Mouse (Mus musculus): Measurements from ENCODE around the gene Tspo2.

The Tspo2 gene

DNA sequence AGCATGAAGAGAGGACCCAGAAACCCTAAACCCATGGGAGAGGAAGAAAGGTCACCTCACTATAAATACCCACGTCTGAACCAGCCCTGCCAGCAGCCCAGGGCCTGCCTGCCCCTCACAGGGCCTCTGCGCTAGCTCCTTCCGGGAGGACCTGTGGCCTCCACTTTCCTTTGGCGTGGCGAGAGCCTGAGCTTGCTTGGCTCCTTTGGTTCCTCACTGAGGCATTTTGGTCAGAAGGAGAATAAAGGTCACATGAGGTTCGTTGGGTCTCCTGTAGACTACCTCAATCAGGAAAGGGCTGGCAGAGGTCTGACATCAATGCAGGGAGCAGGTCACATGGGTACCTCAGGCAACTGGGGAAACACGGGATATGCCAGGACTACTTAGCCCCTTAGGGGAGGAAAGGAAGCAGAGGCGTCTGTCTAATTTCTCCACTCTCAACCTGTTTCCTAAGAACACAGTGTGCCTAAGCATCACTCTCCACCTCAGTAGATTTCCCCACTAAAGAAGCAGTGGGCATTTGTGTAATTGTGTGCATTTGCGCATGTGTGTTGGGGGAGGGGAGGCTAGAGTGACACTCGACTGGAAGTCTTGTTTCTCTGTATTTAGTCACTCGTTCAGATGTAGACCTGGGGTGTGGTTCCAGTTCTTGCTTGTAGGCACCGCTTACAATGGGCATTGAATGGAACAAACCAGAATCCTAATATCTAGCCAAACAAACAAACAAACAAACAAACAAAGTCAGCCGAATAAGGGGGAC is 24.2 kb downstream of the Tspo2 start:
- in situ Hi-C loops (cut with MboI; ENCODE audit: low pct_unique_long_range_greater_than_20kb in 1 of 2, low sequenced_read_pairs in 2 of 2, unreplicated experiment in 1 of 2), result no loop called here

DNA sequence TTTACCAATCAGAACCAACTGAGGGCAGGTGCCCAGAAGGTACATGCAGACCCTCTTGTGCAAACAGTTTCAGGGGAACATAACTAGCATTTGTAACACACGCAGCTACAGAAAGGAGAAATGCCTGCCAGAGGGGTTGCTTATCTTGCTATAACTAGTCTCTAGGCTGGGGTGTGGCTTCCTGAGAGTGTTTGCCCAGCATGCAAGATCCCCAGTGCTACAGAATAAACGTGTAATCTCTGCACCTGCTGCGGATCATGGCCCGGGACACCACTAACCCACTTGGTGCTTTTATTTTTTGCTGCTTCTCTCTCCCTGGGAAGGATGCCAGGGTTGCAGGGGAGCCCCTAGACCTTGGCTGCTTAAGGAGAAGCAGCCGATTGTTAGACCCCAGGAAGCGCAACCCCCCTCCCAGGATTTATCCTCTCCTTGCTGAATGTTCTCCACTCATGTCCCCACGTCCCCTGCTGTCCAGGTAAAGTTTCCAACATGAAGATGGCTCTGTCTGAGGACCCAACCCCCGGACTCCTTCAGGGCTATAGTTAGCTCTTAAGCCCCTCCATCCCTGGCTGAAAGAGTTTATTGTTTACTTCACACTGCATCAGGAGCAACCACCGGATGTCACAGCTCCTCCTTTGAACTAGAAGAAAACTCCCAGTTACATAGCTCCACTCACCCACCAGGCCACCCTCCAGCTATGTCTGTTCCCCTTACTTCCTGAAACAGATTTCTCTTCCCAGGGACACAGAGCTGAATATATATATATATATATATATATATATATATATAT is 25.3 kb downstream of the Tspo2 start:
- in situ Hi-C loops (cut with MboI; ENCODE audit: low pct_unique_long_range_greater_than_20kb in 1 of 2, low sequenced_read_pairs in 2 of 2, unreplicated experiment in 1 of 2), result no loop called here

- in situ Hi-C loops (cut with MboI; ENCODE audit: low pct_unique_long_range_greater_than_20kb in 1 of 2, low sequenced_read_pairs in 2 of 2, unreplicated experiment in 1 of 2), result no loop called here
Measured at GRCm38 (mm10) chr17:48424237-48424636, 27.1 kb downstream of the Tspo2 start.

- in situ Hi-C loops (cut with MboI; ENCODE audit: low pct_unique_long_range_greater_than_20kb in 1 of 2, low sequenced_read_pairs in 2 of 2, unreplicated experiment in 1 of 2), result no loop called here
Measured at GRCm38 (mm10) chr17:48419571-48419970, 31.8 kb downstream of the Tspo2 start.

DNA sequence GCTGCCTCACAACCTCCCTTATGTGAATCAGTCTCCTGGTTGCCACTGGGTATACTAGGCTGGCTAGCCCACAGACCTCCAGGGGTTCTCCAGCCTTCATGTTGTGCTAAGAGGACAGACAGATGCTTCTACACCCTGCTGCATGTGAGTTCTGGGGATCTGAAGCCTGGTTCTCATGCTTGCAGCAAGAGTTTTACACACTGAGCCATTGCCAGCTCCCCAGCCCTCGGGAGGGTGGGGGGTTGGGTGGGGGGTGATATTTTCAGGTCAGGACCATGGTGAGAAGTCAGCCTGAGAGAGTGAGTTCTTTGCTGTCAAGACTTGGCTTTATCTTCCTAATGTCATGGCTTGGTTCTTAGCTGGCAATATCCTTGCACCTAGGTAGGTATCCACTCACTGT is 32.5 kb downstream of the Tspo2 start:
- in situ Hi-C loops (cut with MboI; ENCODE audit: low pct_unique_long_range_greater_than_20kb in 1 of 2, low sequenced_read_pairs in 2 of 2, unreplicated experiment in 1 of 2), result no loop called here

DNA sequence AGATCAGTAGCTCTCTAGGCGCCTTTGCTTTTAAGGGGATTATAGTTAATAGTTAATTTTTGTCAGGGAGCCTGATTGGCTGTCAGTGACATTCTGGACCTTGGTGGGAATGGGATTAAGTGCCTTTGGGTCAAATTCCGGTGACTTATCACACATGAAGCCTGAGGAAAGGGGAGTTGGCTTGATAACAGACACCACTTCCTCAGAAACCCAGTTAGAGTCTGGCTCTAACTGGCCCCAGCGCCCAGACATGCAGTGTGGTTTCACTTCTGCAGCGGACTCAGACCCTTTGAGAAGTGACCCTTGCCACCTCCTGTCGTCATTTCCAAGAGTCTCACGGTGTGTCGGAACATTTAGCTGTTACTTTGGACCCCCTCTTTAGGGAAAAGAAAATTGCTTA is 33.1 kb downstream of the Tspo2 start:
- in situ Hi-C loops (cut with MboI; ENCODE audit: low pct_unique_long_range_greater_than_20kb in 1 of 2, low sequenced_read_pairs in 2 of 2, unreplicated experiment in 1 of 2), result no loop called here

GRCm38 (mm10) chr17:48417521-48417920 is 33.8 kb downstream of the Tspo2 start:
- in situ Hi-C loops (cut with MboI; ENCODE audit: low pct_unique_long_range_greater_than_20kb in 1 of 2, low sequenced_read_pairs in 2 of 2, unreplicated experiment in 1 of 2), result no loop called here

DNA sequence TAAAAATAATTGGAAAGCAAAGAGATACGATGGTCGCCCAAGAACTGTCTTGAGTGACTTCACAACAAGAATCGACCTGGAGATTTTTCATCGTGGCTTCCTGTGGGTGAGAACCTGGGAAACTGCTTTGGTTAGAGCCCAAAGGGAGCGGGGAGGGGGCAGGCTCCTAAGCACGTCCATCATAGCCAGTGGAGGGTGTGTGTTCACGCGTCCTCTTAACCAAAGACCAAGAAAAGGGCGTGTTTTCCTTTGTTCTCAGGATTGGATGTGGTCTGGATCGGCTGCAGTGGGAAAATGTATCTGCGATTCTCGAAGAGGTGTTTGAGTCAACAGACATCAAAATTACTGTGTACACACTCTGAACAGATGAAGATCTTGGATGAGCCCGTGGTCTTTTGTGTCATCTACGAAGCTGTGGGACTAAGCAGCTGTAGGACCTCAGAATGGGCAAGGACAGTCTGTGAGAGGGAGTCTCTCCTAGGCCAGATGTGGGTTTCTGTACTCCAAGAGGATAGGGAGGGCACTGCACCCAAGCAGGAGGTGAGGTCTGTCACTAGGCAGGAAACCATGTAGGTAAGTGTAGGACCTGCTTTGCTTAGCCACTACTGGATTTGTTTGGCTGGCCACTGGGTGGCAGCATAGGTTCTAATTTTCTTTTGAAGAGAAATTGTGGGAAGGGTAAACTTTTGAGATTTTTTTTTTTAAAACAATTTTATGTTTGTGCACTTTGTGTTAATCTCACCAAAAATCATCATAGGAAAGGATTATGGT is 34.7 kb downstream of the Tspo2 start:
- in situ Hi-C loops (cut with MboI; ENCODE audit: low pct_unique_long_range_greater_than_20kb in 1 of 2, low sequenced_read_pairs in 2 of 2, unreplicated experiment in 1 of 2), result no loop called here

- in situ Hi-C loops (cut with MboI; ENCODE audit: low pct_unique_long_range_greater_than_20kb in 1 of 2, low sequenced_read_pairs in 2 of 2, unreplicated experiment in 1 of 2), result no loop called here
Measured at GRCm38 (mm10) chr17:48416011-48416410, 35.3 kb downstream of the Tspo2 start.

- in situ Hi-C loops (cut with MboI; ENCODE audit: low pct_unique_long_range_greater_than_20kb in 1 of 2, low sequenced_read_pairs in 2 of 2, unreplicated experiment in 1 of 2), result no loop called here
Measured at GRCm38 (mm10) chr17:48411241-48411640, 40.1 kb downstream of the Tspo2 start.

GRCm38 (mm10) chr17:48410299-48410785 is 41.0 kb downstream of the Tspo2 start:
- in situ Hi-C loops (cut with MboI; ENCODE audit: low pct_unique_long_range_greater_than_20kb in 1 of 2, low sequenced_read_pairs in 2 of 2, unreplicated experiment in 1 of 2), result no loop called here

GRCm38 (mm10) chr17:48409380-48410298 is 41.7 kb downstream of the Tspo2 start, which contains the start of the genes Nfya and Oard1:
Gene Nfya (minus strand): TSS chr17:48409906.
Gene Oard1 (plus strand): TSS chr17:48410014.
- in situ Hi-C loops (cut with MboI; ENCODE audit: low pct_unique_long_range_greater_than_20kb in 1 of 2, low sequenced_read_pairs in 2 of 2, unreplicated experiment in 1 of 2), result no loop called here

- in situ Hi-C loops (cut with MboI; ENCODE audit: low pct_unique_long_range_greater_than_20kb in 1 of 2, low sequenced_read_pairs in 2 of 2, unreplicated experiment in 1 of 2), result no loop called here
Measured at GRCm38 (mm10) chr17:48408526-48409291, 42.6 kb downstream of the Tspo2 start.

- in situ Hi-C loops (cut with MboI; ENCODE audit: low pct_unique_long_range_greater_than_20kb in 1 of 2, low sequenced_read_pairs in 2 of 2, unreplicated experiment in 1 of 2), result no loop called here
Measured at GRCm38 (mm10) chr17:48407910-48408525, 43.3 kb downstream of the Tspo2 start.

- in situ Hi-C loops (cut with MboI; ENCODE audit: low pct_unique_long_range_greater_than_20kb in 1 of 2, low sequenced_read_pairs in 2 of 2, unreplicated experiment in 1 of 2), result no loop called here
Measured at GRCm38 (mm10) chr17:48407154-48407553, 44.2 kb downstream of the Tspo2 start.

DNA sequence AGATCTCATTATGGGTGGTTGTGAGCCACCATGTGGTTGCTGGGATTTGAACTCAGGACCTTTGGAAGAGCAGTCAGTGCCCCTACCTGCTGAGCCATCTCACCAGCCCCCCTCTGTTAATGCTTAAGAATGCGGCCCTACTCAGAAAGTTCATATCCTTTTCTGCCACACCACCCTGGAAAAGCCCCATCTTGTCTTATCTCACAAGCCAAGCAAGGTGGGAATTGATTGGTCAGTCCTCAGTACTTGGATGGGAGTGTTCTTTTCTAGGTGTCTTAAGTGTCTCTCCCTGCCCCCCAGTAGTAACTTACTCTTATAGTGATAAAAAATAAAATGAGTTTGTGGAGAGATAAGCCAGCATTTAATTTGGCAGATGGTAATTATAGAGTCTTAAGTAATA is 46.6 kb downstream of the Tspo2 start:
- in situ Hi-C loops (cut with MboI; ENCODE audit: low pct_unique_long_range_greater_than_20kb in 1 of 2, low sequenced_read_pairs in 2 of 2, unreplicated experiment in 1 of 2), result no loop called here

- in situ Hi-C loops (cut with MboI; ENCODE audit: low pct_unique_long_range_greater_than_20kb in 1 of 2, low sequenced_read_pairs in 2 of 2, unreplicated experiment in 1 of 2), result no loop called here
Measured at GRCm38 (mm10) chr17:48403848-48404247, 47.5 kb downstream of the Tspo2 start.
